Mouse (Mus musculus) cerebellum, adult 2 months (tissue): ENCODE results near the gene Larp4b. TPM values are rescaled to one million over a fixed set of nuclear protein-coding genes. Genes with fewer than 3 reads are reported as not detected.

Experiments used
- DNase-seq, 2 experiments: peaks; one replicate each; pipeline ENCODE4 v3.0.0; 2021
- H3K27ac ChIP-seq: fragments of 200-500 bp; 2 replicates; pipeline ENCODE4 v1.5.1; 2012; ENCODE audit warnings: low read length, control low read depth, inconsistent platforms; ENCODE audit not compliant: insufficient read depth
- H3K27me3 ChIP-seq: fragments of 200-500 bp; 2 replicates; pipeline ENCODE4 v1.6.1; 2012; ENCODE audit warnings: inconsistent platforms, mild to moderate bottlenecking, low read length, moderate library complexity; ENCODE audit not compliant: control insufficient read depth, insufficient read depth
- H3K4me1 ChIP-seq: fragments of 200-500 bp; 2 replicates; pipeline ENCODE4 v1.6.1; 2011; ENCODE audit warnings: low read length; ENCODE audit not compliant: control insufficient read depth, insufficient read depth
- H3K4me3 ChIP-seq: fragments of 200-500 bp; replicated peaks from 2 replicates; pipeline ENCODE3; 2011; ENCODE audit warnings: mild to moderate bottlenecking, low read depth, low read length, control low read depth; ENCODE audit not compliant: insufficient read depth
- CTCF ChIP-seq: fragments of 200-500 bp; IDR thresholded peaks from 2 replicates; pipeline ENCODE4 v1.5.1; 2011; ENCODE audit warnings: low read depth, mild to moderate bottlenecking, control low read depth, low read length, moderate library complexity, borderline replicate concordance; ENCODE audit not compliant: insufficient read depth
- POLR2A ChIP-seq: fragments of 200-500 bp; IDR thresholded peaks from 2 replicates; pipeline ENCODE4 v1.6.1; 2011; ENCODE audit warnings: low read length, control low read depth, borderline replicate concordance; ENCODE audit not compliant: insufficient read depth
- WGBS: fragments of 180-500 bp; shearing (Covaris S2); methylation state at CpG from one replicate; pipeline ENCODE4 v1.1.7; 2018; 5-methylcytosine and 5-hydroxymethylcytosine counted together
- polyA plus RNA-seq: library from polyadenylated mRNA; depleted of rRNA; stranded (reverse); fragments of >200 nt; gene quantifications from 2 replicates; pipeline ENCODE4 v1.2.3, GENCODE M21; 2012

Gene Larp4b
- polyA plus RNA-seq, 1 experiment = 35.4 TPM

DNA sequence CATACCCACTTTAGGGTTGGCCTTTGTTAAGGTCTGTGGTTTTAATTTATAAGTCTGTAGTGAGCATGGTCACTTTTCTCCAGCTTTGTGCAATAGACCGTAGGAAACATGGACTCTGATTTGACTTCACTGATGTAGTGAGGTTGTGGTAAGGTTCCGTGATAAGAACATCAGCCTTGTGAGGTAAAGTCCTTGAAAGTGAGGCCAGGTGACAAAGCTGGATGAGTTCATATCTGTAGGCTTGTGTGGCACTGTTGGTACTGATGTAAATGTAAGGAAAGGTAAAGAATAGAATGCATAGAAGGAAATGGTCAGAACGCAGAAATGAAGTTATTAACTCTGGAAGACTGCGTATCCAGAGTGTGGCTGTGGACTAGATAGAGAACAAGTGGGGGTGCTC, 57.9 kb downstream of the Larp4b start:
- TF ChIP-seq CTCF (no peak), POLR2A (no peak)
- Histone ChIP-seq H3K27ac (no peak overlapping the region), H3K4me3 (no peak overlapping the region), H3K4me1 (no peaks in the 10 kb centered on the region), H3K27me3 (no peaks in the 10 kb centered on the region)
- 96% methylated on average over 4 of the region's 4 CpGs for WGBS
- DNase-seq = no peak

DNA sequence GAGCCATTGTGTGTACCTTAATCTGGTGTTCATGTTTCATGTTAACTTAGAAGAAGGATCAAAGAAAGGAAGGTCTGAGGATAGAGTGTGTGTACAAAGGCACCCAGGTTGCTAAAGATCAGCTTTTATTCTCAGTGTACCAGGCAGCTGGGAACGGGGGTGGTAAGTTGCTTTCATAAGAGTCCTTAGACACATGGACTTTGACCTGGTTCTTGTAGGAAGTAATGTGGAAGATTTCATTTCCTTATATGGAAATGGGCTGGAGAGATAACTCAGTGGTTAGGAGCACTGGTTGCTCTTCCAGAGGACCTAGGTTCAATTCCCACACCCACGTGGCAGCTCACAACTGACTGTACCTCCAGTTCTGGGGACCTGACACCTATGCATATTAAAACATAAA, 58.6 kb downstream of the Larp4b start:
- Histone ChIP-seq H3K27ac (no peak overlapping the region), H3K4me3 (no peak overlapping the region), H3K4me1 (no peaks in the 10 kb centered on the region), H3K27me3 (no peaks in the 10 kb centered on the region)
- 92% methylated on average over 2 of the region's 2 CpGs for WGBS
- no peak for TF ChIP-seq POLR2A
- TF ChIP-seq CTCF = no peak
- DNase-seq = no peak

DNA sequence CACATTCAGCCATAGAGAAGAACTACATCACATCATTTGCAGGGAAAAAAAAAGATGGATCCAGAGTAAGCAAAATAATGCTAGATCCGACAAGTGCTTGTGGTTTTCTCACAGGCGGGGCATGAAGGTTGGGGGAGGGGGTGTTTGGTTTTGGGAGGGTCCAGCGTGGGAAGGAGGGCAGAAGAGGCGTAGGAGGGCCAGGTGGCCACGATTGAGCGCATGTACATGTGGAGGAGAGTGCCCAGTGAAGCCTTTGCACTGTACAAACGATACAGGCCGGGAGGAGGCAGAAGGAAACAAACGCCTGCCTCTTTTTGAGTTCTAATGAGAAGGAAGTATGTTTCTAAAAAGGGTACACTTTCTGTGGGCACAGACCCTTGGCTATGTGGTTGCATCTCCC, 60.1 kb downstream of the Larp4b start:
- no peaks in the 10 kb centered on the region for H3K27me3 ChIP-seq

DNA sequence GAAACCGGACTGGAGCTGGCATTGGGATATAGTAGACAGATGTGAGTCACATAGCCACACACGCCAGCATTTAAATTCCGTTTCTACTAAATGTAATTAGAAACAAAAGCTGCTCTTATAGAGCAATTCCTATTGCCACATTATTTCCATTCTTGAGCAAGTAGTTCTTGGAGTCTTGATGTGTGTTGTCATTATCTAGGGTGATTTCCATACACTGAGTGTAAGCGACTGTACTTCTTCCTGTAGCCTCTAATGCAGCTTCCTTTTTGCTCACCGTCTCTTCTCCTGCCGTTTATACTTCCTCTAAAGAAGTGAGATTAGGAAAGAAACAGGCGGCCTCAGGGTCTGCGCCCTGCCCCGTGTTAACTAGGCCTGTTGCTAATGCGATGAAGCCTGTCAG, 65.6 kb downstream of the Larp4b start:
- no peak for TF ChIP-seq POLR2A
- no peaks in the 10 kb centered on the region for H3K4me1 ChIP-seq
- H3K27me3 ChIP-seq = no peaks in the 10 kb centered on the region
- H3K27ac ChIP-seq = no peak overlapping the region
- WGBS = 91% methylated on average over 10 of the region's 10 CpGs
- no peak overlapping the region for H3K4me3 ChIP-seq
- DNase-seq = no peak

More for the DNA sequence above, 60.1 kb downstream of the Larp4b start:
- TF ChIP-seq POLR2A = no peak
- no peak for TF ChIP-seq CTCF
- no peak overlapping the region for H3K4me3 ChIP-seq
- no peaks in the 10 kb centered on the region for H3K4me1 ChIP-seq
- DNase-seq = no peak
- H3K27ac ChIP-seq = no peak overlapping the region
- 81% methylated on average over 9 of the region's 9 CpGs for WGBS

DNA sequence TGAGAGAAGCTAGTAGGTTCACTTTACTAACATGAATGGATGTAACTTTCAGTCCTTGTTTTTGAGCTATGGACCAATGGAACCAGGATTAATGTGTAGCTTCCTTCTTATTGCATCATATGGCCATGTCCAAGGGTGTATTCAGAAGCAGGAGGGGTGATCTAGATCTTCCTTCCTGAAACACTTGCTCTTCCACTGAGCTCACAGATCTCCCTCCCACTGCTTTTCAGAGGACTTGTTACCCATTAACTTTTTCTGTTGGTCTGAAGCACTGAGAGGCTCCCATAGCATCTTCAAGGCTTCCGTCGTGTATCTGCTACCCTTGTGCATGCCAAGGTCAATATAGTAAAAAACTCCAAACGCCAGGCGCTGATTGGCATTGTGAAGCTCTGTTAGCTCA, 69.2 kb downstream of the Larp4b start:
- WGBS = 93% methylated on average over 4 of the region's 4 CpGs
- H3K4me3 ChIP-seq = no peak overlapping the region

DNA sequence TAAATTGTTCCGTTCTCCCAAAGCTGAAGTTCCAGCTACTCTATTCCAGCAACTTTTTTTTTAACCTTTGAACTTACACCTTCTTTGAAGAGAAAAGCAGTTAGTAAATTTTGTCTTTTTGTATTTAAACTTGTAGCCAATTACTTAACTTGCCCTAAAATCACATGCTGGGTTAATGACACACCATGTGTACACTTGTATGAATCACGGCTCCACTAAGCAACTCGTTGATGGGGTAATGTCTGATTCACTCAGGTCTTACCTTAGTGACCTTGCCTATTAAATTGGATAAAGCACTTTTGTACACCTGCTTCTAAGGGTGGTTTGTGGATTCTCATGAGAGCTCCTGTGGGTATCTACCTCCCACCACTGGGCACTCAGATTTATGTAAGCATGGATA, 74.2 kb downstream of the Larp4b start:
- TF ChIP-seq CTCF (no peak), POLR2A (no peak)
- no peaks in the 10 kb centered on the region; the same call in 1 of the 2 replicates for H3K27me3 ChIP-seq
- WGBS = 83% methylated on average over 3 of the region's 3 CpGs

More for the DNA sequence above, 69.2 kb downstream of the Larp4b start:
- no peak for TF ChIP-seq CTCF
- TF ChIP-seq POLR2A = no peak
- Histone ChIP-seq H3K27me3 (no peaks in the 10 kb centered on the region; the same call in 1 of the 2 replicates), H3K4me1 (no peaks in the 10 kb centered on the region), H3K27ac (no peak overlapping the region)
- DNase-seq = no peak

DNA sequence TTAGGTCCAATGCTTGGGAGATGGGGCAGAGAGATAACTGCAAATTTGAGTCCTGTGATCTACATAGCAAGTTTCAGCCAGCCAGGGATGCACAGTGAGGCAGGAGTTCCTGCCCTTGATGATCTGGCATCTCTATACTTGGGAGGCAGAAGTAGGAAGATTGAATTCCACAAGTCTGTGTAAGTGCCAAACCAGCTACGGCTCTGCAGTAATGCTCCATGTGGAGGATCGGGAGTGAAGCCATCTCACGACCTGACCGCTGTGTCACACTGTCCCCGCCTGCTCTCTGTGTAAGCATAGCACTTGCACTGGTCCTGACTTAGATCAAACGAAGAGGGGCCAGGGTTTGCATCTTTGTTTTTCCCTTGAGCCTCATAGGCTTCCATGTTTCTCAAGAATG, 75.9 kb downstream of the Larp4b start:
- Histone ChIP-seq H3K27me3 (no peaks in the 10 kb centered on the region; the same call in 1 of the 2 replicates), H3K4me1 (no peaks in the 10 kb centered on the region), H3K4me3 (no peak overlapping the region), H3K27ac (no peak overlapping the region)
- WGBS = 54% methylated on average over 6 of the region's 6 CpGs
- DNase-seq = no peak
- no peak for TF ChIP-seq CTCF
- no peak for TF ChIP-seq POLR2A

More for the DNA sequence above, 74.2 kb downstream of the Larp4b start:
- no peak overlapping the region for H3K4me3 ChIP-seq
- DNase-seq = no peak
- H3K4me1 ChIP-seq = no peaks in the 10 kb centered on the region
- H3K27ac ChIP-seq = no peak overlapping the region

DNA sequence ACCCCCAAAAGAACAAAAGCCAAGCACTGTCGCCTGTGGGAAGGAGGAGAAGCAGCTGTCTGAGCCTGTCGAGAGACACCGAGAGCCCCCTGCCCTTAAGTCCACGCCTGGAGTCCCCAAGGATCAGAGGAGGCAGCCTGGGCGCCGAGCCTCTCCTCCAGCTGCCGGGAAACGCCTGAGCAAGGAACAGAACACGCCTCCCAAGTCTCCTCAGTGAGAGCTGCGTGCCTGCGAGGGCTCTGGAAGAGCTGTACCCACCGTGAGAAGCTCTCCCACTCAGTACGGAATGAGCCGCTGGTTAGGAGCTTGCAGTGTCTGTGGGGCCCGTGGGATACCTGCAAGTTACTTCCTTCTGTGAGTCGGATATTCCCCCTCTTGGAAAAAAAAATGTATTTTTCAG, 77.0 kb downstream of the Larp4b start:
- Histone ChIP-seq H3K27ac (no peak overlapping the region), H3K4me3 (no peak overlapping the region), H3K4me1 (no peaks in the 10 kb centered on the region), H3K27me3 (no peaks in the 10 kb centered on the region; the same call in 1 of the 2 replicates)
- DNase-seq = no peak
- TF ChIP-seq CTCF = no peak
- TF ChIP-seq POLR2A = no peak
- WGBS = 67% methylated on average over 16 of the region's 16 CpGs
